Mouse (Mus musculus) erythroblast, embryonic 14.5 days (primary cell): ENCODE results near the gene Zc3hav1. TPM values are rescaled to one million over a fixed set of nuclear protein-coding genes. Genes with fewer than 3 reads are reported as not detected.

ENCODE experiments used
- H3K27me3 ChIP-seq: 2 replicates; pipeline ENCODE4 v1.6.1; 2012; ENCODE audit warnings: inconsistent platforms; ENCODE audit not compliant: control insufficient read depth
- H3K36me3 ChIP-seq: 2 replicates; pipeline ENCODE4 v1.6.1; 2012; ENCODE audit warnings: mild to moderate bottlenecking, inconsistent platforms; ENCODE audit not compliant: control insufficient read depth
- H3K4me1 ChIP-seq: 2 replicates; pipeline ENCODE4 v1.6.1; 2012; ENCODE audit warnings: inconsistent platforms; ENCODE audit not compliant: control insufficient read depth
- H3K4me3 ChIP-seq: replicated peaks from 2 replicates; pipeline ENCODE3; 2012; ENCODE audit warnings: moderate library complexity, mild to moderate bottlenecking, inconsistent platforms
- H3K9me3 ChIP-seq: 2 replicates; pipeline ENCODE4 v1.6.1; 2012; ENCODE audit warnings: low read length, inconsistent platforms, mixed read lengths; ENCODE audit not compliant: control insufficient read depth
- GATA1 ChIP-seq: IDR thresholded peaks from 2 replicates; pipeline ENCODE4 v1.6.1; 2012; ENCODE audit warnings: low read length, inconsistent platforms, mixed read lengths
- TAL1 ChIP-seq: IDR thresholded peaks from 3 replicates; pipeline ENCODE4 v1.6.1; 2012; ENCODE audit warnings: low read length, inconsistent platforms, mixed read lengths
- polyA plus RNA-seq: library from polyadenylated mRNA; stranded (reverse); fragments of >175 nt; gene quantifications from 2 replicates; pipeline ENCODE4 v1.2.3, GENCODE M21; 2012

Gene Zc3hav1
- polyA plus RNA-seq, 1 experiment: 3.3 TPM

DNA sequence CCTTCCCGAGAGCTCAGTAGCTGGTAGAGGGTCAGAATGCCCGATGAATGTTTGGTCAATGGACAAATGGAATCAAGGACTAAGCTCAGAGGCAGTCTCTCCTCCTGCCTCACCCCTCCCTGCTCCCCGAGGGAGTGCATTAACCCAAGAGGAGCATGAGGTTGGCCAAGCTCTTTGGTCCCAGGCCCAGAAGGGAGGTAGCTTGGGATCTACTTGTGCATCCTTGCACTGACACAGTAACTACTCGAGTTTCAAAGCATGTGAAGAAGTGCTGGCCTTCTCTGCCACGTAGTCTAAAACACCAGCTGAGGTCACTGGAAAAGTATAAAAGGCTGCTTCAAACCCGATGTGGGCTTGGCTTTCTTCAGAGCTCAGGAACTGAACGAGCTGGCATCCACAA, 89.9 kb downstream of the Zc3hav1 start:
- TF ChIP-seq GATA1: no peak
- TF ChIP-seq TAL1: no peak
- Histone ChIP-seq H3K27me3 (no peaks in the 10 kb centered on the region), H3K4me1 (no peaks in the 10 kb centered on the region), H3K4me3 (no peak overlapping the region), H3K9me3 (no peaks in the 10 kb centered on the region), H3K36me3 (no peaks in the 10 kb centered on the region)

- Histone ChIP-seq H3K4me1 (no peaks in the 10 kb centered on the region), H3K36me3 (no peaks in the 10 kb centered on the region), H3K4me3 (no peak overlapping the region), H3K9me3 (no peaks in the 10 kb centered on the region), H3K27me3 (no peaks in the 10 kb centered on the region)
- TF ChIP-seq TAL1: no peak
These were observed 90.8 kb downstream of the Zc3hav1 start for GRCm38 (mm10) chr6:38263393-38264159.

DNA sequence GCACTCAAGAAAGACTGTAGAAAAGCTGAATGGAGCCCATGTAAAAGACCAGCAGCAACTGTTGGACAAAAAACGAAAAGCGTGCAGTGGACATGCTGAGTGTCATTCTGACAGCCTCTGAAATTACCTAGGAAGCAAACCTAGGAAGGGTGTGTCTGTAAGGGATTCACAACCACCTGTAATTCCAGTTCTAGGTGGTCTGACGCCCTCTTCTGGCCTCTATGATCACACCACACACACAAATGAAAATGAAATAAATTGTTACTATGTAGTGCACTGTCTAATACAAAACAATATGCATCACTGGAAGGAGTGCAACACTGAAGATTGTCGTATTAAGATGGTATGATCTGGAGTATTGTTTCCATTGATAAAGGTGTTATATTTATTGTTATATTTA, 92.5 kb downstream of the Zc3hav1 start:
- Histone ChIP-seq H3K4me1 (no peaks in the 10 kb centered on the region), H3K4me3 (no peak overlapping the region)
- TF ChIP-seq TAL1: no peak
- no peak for TF ChIP-seq GATA1

DNA sequence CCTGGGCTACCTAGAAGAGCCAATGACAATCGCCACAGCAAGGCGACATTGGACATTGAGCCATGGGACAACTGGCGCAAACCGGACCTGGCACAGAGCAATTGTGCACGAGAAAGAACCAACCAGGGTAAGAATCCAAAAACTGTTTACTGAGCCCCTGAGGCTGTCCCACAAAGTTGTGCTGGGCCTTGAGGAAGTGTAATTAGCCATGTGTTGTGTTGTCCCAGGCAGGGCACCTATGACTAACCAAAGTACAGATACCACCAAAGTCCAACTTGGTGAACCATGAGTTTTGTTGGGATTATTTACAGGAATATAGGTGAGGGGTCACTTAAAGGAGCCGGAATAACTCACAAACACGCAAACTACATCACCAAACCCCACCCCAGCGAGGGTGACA, 96.9 kb downstream of the Zc3hav1 start:
- no peak for TF ChIP-seq TAL1
- TF ChIP-seq GATA1: no peak
- no peaks in the 10 kb centered on the region for H3K9me3 ChIP-seq
- no peaks in the 10 kb centered on the region for H3K36me3 ChIP-seq
- peaks cover 33% of the 10 kb centered on the region for H3K27me3 ChIP-seq
- no peak overlapping the region for H3K4me3 ChIP-seq
- peaks cover 13% of the 10 kb centered on the region for H3K4me1 ChIP-seq

More for the DNA sequence above, 92.5 kb downstream of the Zc3hav1 start:
- no peaks in the 10 kb centered on the region for H3K9me3 ChIP-seq
- no peaks in the 10 kb centered on the region for H3K36me3 ChIP-seq
- H3K27me3 ChIP-seq: no peaks in the 10 kb centered on the region

- H3K9me3 ChIP-seq: no peaks in the 10 kb centered on the region
- TF ChIP-seq TAL1: no peak
- no peak for TF ChIP-seq GATA1
- peaks cover 41% of the 10 kb centered on the region for H3K27me3 ChIP-seq
- peaks cover 13% of the 10 kb centered on the region for H3K4me1 ChIP-seq
- H3K4me3 ChIP-seq: no peak overlapping the region
- no peaks in the 10 kb centered on the region for H3K36me3 ChIP-seq
These were observed 97.6 kb downstream of the Zc3hav1 start for GRCm38 (mm10) chr6:38256793-38257192.

DNA sequence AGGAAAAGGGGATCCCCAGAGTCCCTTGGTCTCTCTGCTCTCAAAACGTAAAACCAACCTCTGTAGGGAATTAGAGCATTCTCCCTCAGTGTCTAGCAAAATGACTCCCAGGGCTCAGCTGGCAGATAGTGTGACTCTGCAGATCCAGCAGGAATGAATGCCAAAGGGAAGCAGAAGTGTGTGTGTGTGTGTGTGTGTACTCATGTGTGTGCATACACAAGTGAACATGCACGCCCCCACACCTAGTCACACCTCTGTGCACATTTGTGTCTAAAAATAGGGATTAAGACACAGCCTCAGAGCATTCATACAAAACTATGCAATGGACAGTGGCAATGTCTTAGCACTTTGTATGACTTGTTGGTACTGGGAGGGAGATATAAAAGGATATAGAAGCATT, 98.6 kb downstream of the Zc3hav1 start:
- H3K36me3 ChIP-seq: no peaks in the 10 kb centered on the region
- H3K4me1 ChIP-seq: peaks cover 13% of the 10 kb centered on the region
- TF ChIP-seq TAL1 (no peak), GATA1 (no peak)
- H3K4me3 ChIP-seq: no peak overlapping the region
- no peaks in the 10 kb centered on the region for H3K9me3 ChIP-seq
- H3K27me3 ChIP-seq: peaks cover 46% of the 10 kb centered on the region

Other genes starting within 250 kb of the Zc3hav1 start
- not detected in 2 replicates for gene Tmem213, start 245.3 kb downstream of the Zc3hav1 start, polyA plus RNA-seq
- not detected in 2 replicates for gene Atp6v0a4, start 230.0 kb downstream of the Zc3hav1 start, polyA plus RNA-seq
- gene D630045J12Rik, start 100.6 kb downstream of the Zc3hav1 start, polyA plus RNA-seq: under 0.01 TPM in 2 replicates
- 0.07 and 0.11 TPM in 2 replicates for gene Zc3hav1l, start 55.3 kb downstream of the Zc3hav1 start, polyA plus RNA-seq
- not detected in 2 replicates for gene Ttc26, start 26.9 kb upstream of the Zc3hav1 start, polyA plus RNA-seq
- 0.46 and 0.65 TPM in 2 replicates for gene Ubn2, start 79.3 kb upstream of the Zc3hav1 start, polyA plus RNA-seq
- gene Fmc1, start 178.9 kb upstream of the Zc3hav1 start, polyA plus RNA-seq: 12.2 and 18.4 TPM in 2 replicates
- 10.0 and 12.5 TPM in 2 replicates for gene Luc7l2, start 196.7 kb upstream of the Zc3hav1 start, polyA plus RNA-seq